ENCODE assay signal across 17 mouse cellular contexts in the genomic region with DNA sequence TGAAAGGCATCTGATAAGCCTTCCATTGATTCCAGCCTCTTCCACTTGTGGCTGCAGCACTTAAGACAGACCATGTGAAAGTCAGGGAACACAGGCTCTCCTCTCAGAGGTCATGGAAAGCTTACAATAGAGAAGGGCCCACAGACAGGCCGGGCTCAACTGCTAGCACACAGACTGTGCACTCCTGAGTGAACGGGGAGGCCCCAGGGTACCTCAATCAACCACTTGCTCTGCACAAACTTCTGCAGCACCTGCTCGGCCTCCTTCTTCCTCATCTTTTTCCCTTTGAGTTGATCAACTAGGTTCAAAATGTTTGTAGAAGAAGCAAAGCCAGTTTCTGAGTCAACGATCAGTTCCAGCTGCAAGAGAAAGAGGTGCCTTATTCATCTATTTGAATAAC.
"Had no signal": no experiment of that assay in that cellular context is flagged by ENCODE, and none has a peak within 500 bp of the region (broad histone marks: within the 10 kb centered on the region; RNA-seq: fewer than 3 reads in every experiment).

No protein-coding gene starts in this region.

- H3K4me2 ChIP-seq: limb, embryonic 13.5 days; lung, embryonic 14.5 days; neural tube, embryonic 12.5 days had no signal

- ATAC-seq: intestine, postnatal 0 days had no signal

- H3K9ac ChIP-seq: limb, embryonic 13.5 days; liver, embryonic 14.5 days; lung, embryonic 14.5 days; neural tube, embryonic 12.5 days had no signal

- H3K27me3 ChIP-seq: limb, embryonic 13.5 days; neural tube, embryonic 12.5 days had no signal

- H3K4me3 ChIP-seq: limb, embryonic 13.5 days; midbrain, embryonic 10.5 days; myocyte; neural tube, embryonic 12.5 days had no signal

- H3K9me3 ChIP-seq: limb, embryonic 13.5 days; midbrain, embryonic 10.5 days; neural tube, embryonic 12.5 days had no signal

- DNase-seq: kidney, adult 9 months; kidney, postnatal 36 days; layer of hippocampus, adult 9-11 months; left cerebral cortex, postnatal 4 days; lung, embryonic 14.5 days; lung, postnatal 10 days; lung, postnatal 4 days; midbrain, embryonic 14.5 days; retina, postnatal 1 day; right cerebral cortex, postnatal 4 days; spleen, adult 18-20 months had no signal

- H3K27ac ChIP-seq: limb, embryonic 13.5 days; liver, embryonic 14.5 days; midbrain, embryonic 10.5 days; neural tube, embryonic 12.5 days had no signal
